Mouse (Mus musculus): ENCODE data around the gene Fance.

GRCm38 (mm10) chr17:28287578-28287977, 25.7 kb upstream of the Fance start:
- TF ChIP-seq GATA1 (IDR thresholded peaks at IDR 0.05; ENCODE audit: borderline replicate concordance, low read length) (no peak), FLI1 (IDR thresholded peaks at IDR 0.05; ENCODE audit: low read length) (no peak)

Measured in megakaryocyte, embryonic 14.5 days (primary cell).